Mouse (Mus musculus): ENCODE data around the gene Miox. TPM values are rescaled to one million over a fixed set of nuclear protein-coding genes. Genes with fewer than 3 reads are reported as not detected.

The Miox gene
- polyA plus RNA-seq, 1 experiment from 2014 or later: not detected

DNA sequence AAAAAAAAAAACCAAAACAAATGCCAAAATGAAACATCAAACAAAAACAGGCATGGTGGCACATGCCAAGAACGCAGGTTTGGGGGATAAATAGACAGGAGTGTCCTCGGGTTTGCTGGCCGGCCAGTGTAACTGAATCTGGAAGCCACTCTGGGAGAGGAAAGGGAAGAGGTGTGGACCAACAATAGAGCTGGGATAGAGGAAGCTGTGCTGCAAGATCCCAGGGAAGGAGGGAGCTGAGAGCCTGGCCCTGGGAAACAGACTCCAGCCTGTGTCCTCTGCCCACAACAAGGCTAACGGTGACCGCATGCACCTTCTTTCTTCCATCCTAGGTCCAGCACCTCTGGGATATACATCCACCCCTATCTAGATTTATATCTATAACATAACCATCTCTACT, 16.2 kb downstream of the Miox start:
- H3K4me2 ChIP-seq: no peak overlapping the region
- H3K36me3 ChIP-seq: peaks cover 35% of the 10 kb centered on the region

DNA sequence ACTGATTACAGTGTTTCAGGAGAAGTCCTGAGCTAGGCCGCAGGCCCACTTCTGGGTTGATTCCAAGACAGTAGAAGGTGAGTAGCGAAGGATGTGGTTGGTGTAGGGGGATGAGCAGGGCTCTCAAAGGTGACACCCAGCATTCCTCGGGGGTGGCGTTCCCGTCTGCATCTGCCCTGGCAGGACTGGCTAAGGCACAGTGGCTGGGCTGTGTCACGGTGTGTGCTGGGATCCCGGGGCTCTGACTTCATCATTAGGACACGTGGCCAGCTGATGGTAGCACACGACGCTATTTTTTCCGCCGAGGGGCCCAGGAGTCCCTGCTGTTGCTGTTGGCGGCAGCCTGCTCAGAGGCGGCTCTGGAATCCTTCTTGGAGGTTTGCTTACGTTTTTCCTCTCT, 17.1 kb downstream of the Miox start:
- no peaks in the 10 kb centered on the region for H3K27me3 ChIP-seq (replicated peaks)
- H3K4me2 ChIP-seq: no peak overlapping the region
- H3K9ac ChIP-seq (replicated peaks): no peak overlapping the region
- WGBS: 92% methylated on average over 15 of the region's 15 CpGs
- H3K27ac ChIP-seq (replicated peaks): no peak overlapping the region
- H3K9me3 ChIP-seq (replicated peaks): no peaks in the 10 kb centered on the region
- no peak for ATAC-seq (ENCODE audit: low FRiP score)
- H3K36me3 ChIP-seq: peaks cover 35% of the 10 kb centered on the region
- H3K4me3 ChIP-seq (replicated peaks): no peak overlapping the region
- peaks cover 13% of the 10 kb centered on the region for H3K4me1 ChIP-seq

More for the DNA sequence above, 16.2 kb downstream of the Miox start:
- H3K27ac ChIP-seq (replicated peaks): no peak overlapping the region
- peaks cover 12% of the 10 kb centered on the region for H3K4me1 ChIP-seq
- H3K9ac ChIP-seq (replicated peaks): no peak overlapping the region
- ATAC-seq (ENCODE audit: low FRiP score): no peak
- 88% methylated on average over 5 of the region's 5 CpGs for whole genome bisulfite sequencing
- no peaks in the 10 kb centered on the region for H3K9me3 ChIP-seq (replicated peaks)
- H3K27me3 ChIP-seq (replicated peaks): no peaks in the 10 kb centered on the region
- no peak overlapping the region for H3K4me3 ChIP-seq (replicated peaks)

DNA sequence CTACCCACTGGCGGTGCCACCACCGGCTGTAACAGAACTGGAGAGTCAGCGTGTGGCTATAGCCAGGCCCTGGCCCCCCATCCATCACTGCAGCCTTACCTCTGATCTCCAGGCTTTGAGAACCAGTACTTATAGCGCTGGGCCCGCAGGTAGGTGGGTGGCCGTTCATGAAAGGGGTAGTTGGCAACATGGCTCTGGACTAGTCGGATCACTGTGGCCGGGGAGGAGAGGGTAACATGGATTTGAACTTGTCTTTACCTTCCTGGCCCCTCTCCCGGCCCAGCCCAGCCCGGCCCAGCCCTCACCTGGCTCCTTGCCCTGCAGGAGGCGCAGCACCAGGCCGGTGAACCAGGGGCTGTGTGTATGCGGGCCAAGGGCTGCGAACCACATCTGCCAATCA, 17.9 kb downstream of the Miox start:
- no peak overlapping the region for H3K9ac ChIP-seq (replicated peaks)
- WGBS: 95% methylated on average over 14 of the region's 14 CpGs
- peaks cover 35% of the 10 kb centered on the region for H3K36me3 ChIP-seq
- H3K4me2 ChIP-seq: no peak overlapping the region
- H3K9me3 ChIP-seq (replicated peaks): no peaks in the 10 kb centered on the region
- no peaks in the 10 kb centered on the region for H3K27me3 ChIP-seq (replicated peaks)
- H3K27ac ChIP-seq (replicated peaks): no peak overlapping the region
- H3K4me1 ChIP-seq: peaks cover 21% of the 10 kb centered on the region
- H3K4me3 ChIP-seq (replicated peaks): no peak overlapping the region
- ATAC-seq (ENCODE audit: low FRiP score): no peak

- H3K27me3 ChIP-seq (replicated peaks): no peaks in the 10 kb centered on the region
- H3K27ac ChIP-seq (replicated peaks): no peak overlapping the region
- no peak overlapping the region for H3K4me3 ChIP-seq (replicated peaks)
- peaks cover 35% of the 10 kb centered on the region for H3K36me3 ChIP-seq
- no peak for ATAC-seq (ENCODE audit: low FRiP score)
- H3K4me2 ChIP-seq: no peak overlapping the region
- H3K9ac ChIP-seq (replicated peaks): no peak overlapping the region
- no peaks in the 10 kb centered on the region for H3K9me3 ChIP-seq (replicated peaks)
- WGBS: 96% methylated on average over 12 of the region's 12 CpGs
- peaks cover 28% of the 10 kb centered on the region for H3K4me1 ChIP-seq
Measured at GRCm38 (mm10) chr15:89352795-89353194, 18.6 kb downstream of the Miox start.

GRCm38 (mm10) chr15:89353837-89354236, 19.6 kb downstream of the Miox start:
- H3K27ac ChIP-seq (replicated peaks): no peak overlapping the region
- no peak overlapping the region for H3K4me2 ChIP-seq
- H3K9ac ChIP-seq (replicated peaks): no peak overlapping the region
- H3K4me3 ChIP-seq (replicated peaks): no peak overlapping the region
- ATAC-seq (ENCODE audit: low FRiP score): no peak
- no peaks in the 10 kb centered on the region for H3K9me3 ChIP-seq (replicated peaks)
- 95% methylated on average over 16 of the region's 16 CpGs for WGBS
- no peaks in the 10 kb centered on the region for H3K27me3 ChIP-seq (replicated peaks)
- peaks cover 35% of the 10 kb centered on the region for H3K36me3 ChIP-seq
- H3K4me1 ChIP-seq: peaks cover 33% of the 10 kb centered on the region

DNA sequence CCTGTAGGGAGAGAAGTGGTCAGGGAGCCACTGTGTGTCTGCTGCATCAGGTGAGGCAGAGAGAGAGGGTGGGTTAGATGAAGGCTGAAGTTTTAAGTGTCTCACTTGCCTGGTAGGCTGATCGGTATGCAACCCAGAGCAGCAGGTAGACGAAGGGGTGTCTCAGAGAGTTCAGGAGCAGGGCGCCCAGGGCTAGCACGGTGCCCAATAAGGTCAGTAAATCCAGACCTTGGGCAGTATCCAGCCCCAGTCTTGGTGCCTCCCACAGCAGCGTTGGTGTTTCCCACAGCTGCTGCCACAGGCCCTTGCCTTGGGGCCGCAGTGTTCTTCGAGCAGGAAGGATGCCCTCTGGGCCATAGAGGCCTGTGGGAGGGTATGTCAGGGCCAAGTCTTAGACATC, 20.3 kb downstream of the Miox start:
- 0 out of 2 replicates have a peak, but pooled peaks have one; percentile 11 for ATAC-seq (ENCODE audit: low FRiP score)
- H3K4me3 ChIP-seq (replicated peaks): peak overlapping the region; percentile 65
- no peaks in the 10 kb centered on the region for H3K27me3 ChIP-seq (replicated peaks)
- H3K4me2 ChIP-seq: peak overlapping the region; percentile 86
- no peak overlapping the region for H3K27ac ChIP-seq (replicated peaks)
- H3K9me3 ChIP-seq (replicated peaks): no peaks in the 10 kb centered on the region
- peaks cover 38% of the 10 kb centered on the region for H3K4me1 ChIP-seq
- peaks cover 35% of the 10 kb centered on the region for H3K36me3 ChIP-seq
- peak overlapping the region; percentile 76 for H3K9ac ChIP-seq (replicated peaks)
- 81% methylated on average over 7 of the region's 7 CpGs for WGBS

- no peaks in the 10 kb centered on the region for H3K9me3 ChIP-seq (replicated peaks)
- H3K27me3 ChIP-seq (replicated peaks): no peaks in the 10 kb centered on the region
- peak within 1 kb of the TSS; percentile 86 for H3K4me2 ChIP-seq
- H3K4me1 ChIP-seq: peaks cover 38% of the 10 kb centered on the region
- peak within 1 kb of the TSS; percentile 88 for H3K27ac ChIP-seq (replicated peaks)
- peak within 1 kb of the TSS; percentile 76 for H3K9ac ChIP-seq (replicated peaks)
- peak within 1 kb of the TSS; percentile 65 for H3K4me3 ChIP-seq (replicated peaks)
- ATAC-seq (ENCODE audit: low FRiP score): peak; percentile 91
- H3K36me3 ChIP-seq: peaks cover 32% of the 10 kb centered on the region
- WGBS: under 1% methylated on average over 63 of the region's 64 CpGs
Measured at GRCm38 (mm10) chr15:89355241-89356187, 21.3 kb downstream of the Miox start, which contains the start of the genes Lmf2 and Ncaph2. Gene Lmf2 (minus strand): TSS chr15:89355659. Gene Ncaph2 (plus strand): TSS chr15:89355719.

GRCm38 (mm10) chr15:89356372-89356771, 22.2 kb downstream of the Miox start:
- peak; percentile 43 for ATAC-seq (ENCODE audit: low FRiP score)
- under 1% methylated on average over 15 of the region's 15 CpGs for WGBS

GRCm38 (mm10) chr15:89358784-89359183, 24.6 kb downstream of the Miox start:
- no peak for ATAC-seq (ENCODE audit: low FRiP score)
- Histone ChIP-seq H3K36me3 (peaks cover 33% of the 10 kb centered on the region), H3K4me2 (no peak overlapping the region), H3K4me3 (replicated peaks) (no peak overlapping the region), H3K27me3 (replicated peaks) (no peaks in the 10 kb centered on the region), H3K4me1 (peaks cover 38% of the 10 kb centered on the region), H3K27ac (replicated peaks) (no peak overlapping the region), H3K9me3 (replicated peaks) (no peaks in the 10 kb centered on the region), H3K9ac (replicated peaks) (no peak overlapping the region)
- 86% methylated on average over 3 of the region's 3 CpGs for WGBS

More at GRCm38 (mm10) chr15:89356372-89356771, 22.2 kb downstream of the Miox start:
- Histone ChIP-seq H3K4me3 (replicated peaks) (peak overlapping the region; percentile 65), H3K4me1 (peaks cover 38% of the 10 kb centered on the region), H3K27me3 (replicated peaks) (no peaks in the 10 kb centered on the region), H3K36me3 (peaks cover 32% of the 10 kb centered on the region), H3K4me2 (peak overlapping the region; percentile 86), H3K9ac (replicated peaks) (peak overlapping the region; percentile 76), H3K9me3 (replicated peaks) (no peaks in the 10 kb centered on the region), H3K27ac (replicated peaks) (peak overlapping the region; percentile 88)

DNA sequence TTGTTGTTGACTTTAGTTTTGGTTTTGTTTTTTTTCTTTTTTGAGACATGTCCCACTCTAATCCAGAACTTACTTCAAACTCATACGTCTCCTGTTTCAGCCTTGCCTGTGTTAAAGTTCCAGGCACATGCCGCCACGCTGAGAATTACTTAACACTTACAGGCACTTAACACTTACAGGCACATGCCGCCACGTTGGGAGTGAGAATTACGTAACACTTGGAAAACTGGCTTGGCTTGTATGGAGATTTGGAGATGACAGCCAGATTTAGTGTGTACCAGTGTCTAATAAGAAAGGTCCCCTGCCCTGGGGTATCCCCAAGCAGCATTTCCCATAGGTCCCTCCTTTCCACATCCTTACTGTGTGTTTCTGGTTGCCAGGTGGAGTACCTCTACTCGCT, 28.9 kb downstream of the Miox start:
- ATAC-seq (ENCODE audit: low FRiP score): no peak
- no peaks in the 10 kb centered on the region for H3K27me3 ChIP-seq (replicated peaks)
- H3K4me2 ChIP-seq: no peak overlapping the region
- WGBS: 94% methylated on average over 7 of the region's 7 CpGs
- H3K36me3 ChIP-seq: peaks cover 76% of the 10 kb centered on the region
- no peak overlapping the region for H3K9ac ChIP-seq (replicated peaks)
- peaks cover 8% of the 10 kb centered on the region for H3K4me1 ChIP-seq
- no peak overlapping the region for H3K4me3 ChIP-seq (replicated peaks)
- H3K27ac ChIP-seq (replicated peaks): no peak overlapping the region
- no peaks in the 10 kb centered on the region for H3K9me3 ChIP-seq (replicated peaks)

DNA sequence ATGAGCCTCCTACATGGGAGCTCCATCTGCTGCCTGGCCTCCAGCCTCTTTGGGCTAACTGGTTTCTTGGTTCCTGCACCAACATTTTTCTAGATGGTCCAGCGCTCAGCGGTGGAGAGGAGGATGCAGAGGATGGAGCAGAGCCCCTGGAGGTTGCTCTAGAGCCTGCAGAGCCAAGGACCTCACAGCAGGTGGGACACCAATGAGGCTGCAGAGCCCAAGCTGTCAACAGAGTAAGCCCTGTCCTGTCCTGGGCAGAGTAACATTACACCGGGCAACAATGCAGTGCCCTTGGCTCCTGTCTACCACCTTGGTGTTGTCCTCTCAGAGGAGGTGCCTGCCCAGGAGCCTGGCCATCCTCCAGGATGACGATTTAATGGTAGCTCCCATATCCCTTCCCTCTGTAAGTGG, 30.9 kb downstream of the Miox start:
- no peak overlapping the region for H3K9ac ChIP-seq (replicated peaks)
- H3K36me3 ChIP-seq: peaks cover 96% of the 10 kb centered on the region
- no peaks in the 10 kb centered on the region for H3K9me3 ChIP-seq (replicated peaks)
- H3K27ac ChIP-seq (replicated peaks): no peak overlapping the region
- no peak overlapping the region for H3K4me2 ChIP-seq
- WGBS: 95% methylated on average over 4 of the region's 4 CpGs
- no peak for ATAC-seq (ENCODE audit: low FRiP score)
- no peaks in the 10 kb centered on the region for H3K27me3 ChIP-seq (replicated peaks)
- no peaks in the 10 kb centered on the region for H3K4me1 ChIP-seq
- no peak overlapping the region for H3K4me3 ChIP-seq (replicated peaks)

GRCm38 (mm10) chr15:89372068-89372467, 37.9 kb downstream of the Miox start:
- Histone ChIP-seq H3K4me3 (replicated peaks) (no peak overlapping the region), H3K27me3 (replicated peaks) (peaks cover 13% of the 10 kb centered on the region), H3K27ac (replicated peaks) (no peak overlapping the region), H3K9ac (replicated peaks) (no peak overlapping the region), H3K4me2 (no peak overlapping the region), H3K4me1 (peaks cover 20% of the 10 kb centered on the region), H3K9me3 (replicated peaks) (no peaks in the 10 kb centered on the region), H3K36me3 (peaks cover 57% of the 10 kb centered on the region)
- 92% methylated on average over 13 of the region's 13 CpGs for WGBS
- no peak for ATAC-seq (ENCODE audit: low FRiP score)
